Mouse (Mus musculus): Measurements from ENCODE around the gene Rbfox1.

DNA sequence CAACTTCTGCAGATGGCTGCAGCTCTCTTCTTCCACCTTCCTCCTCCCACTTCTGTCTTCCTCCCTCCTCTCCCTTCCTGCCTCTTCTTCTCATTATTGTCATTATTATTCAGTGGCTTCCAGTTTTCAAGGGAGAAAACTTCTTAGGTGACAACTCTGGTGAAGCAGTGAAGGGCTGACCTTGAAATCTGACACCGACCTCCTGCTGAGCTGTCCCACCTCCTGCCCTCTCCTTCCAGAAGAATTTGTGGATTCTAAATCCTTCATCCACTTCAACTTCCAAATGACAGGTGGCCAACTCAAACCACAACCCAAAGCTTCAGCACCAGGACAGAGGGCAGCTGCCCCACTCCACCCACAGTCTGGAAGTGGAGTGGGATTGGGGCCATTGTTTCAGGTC, 134.2 kb downstream of the Rbfox1 start:
- TF ChIP-seq POLR2A (IDR thresholded peaks at IDR 0.05; ENCODE audit: extremely low read depth, insufficient read depth, low read length) (no peak), CTCF (IDR thresholded peaks at IDR 0.05; ENCODE audit: extremely low read depth, insufficient read depth, low read length) (no peak)

All from cortical plate, adult 2 months (tissue).